Mouse (Mus musculus) mouse trophoblast stem cell (cell line): Measurements from ENCODE around the gene Abca13.
"Not testable (repeated sequence)": the region's sequence is repeated elsewhere in the genome, so short reads cannot be mapped to it uniquely, and the experiment has no call there.

Source experiments
- in situ Hi-C, 2 experiments: fragments of 300-500 bp; cut with MseI, MboI; formaldehyde crosslinking; loops; 2 replicates in 1 of 2; 3 replicates in 1 of 2; pipeline ENCODE4 v1.15.1; 2025

Gene Abca13

DNA sequence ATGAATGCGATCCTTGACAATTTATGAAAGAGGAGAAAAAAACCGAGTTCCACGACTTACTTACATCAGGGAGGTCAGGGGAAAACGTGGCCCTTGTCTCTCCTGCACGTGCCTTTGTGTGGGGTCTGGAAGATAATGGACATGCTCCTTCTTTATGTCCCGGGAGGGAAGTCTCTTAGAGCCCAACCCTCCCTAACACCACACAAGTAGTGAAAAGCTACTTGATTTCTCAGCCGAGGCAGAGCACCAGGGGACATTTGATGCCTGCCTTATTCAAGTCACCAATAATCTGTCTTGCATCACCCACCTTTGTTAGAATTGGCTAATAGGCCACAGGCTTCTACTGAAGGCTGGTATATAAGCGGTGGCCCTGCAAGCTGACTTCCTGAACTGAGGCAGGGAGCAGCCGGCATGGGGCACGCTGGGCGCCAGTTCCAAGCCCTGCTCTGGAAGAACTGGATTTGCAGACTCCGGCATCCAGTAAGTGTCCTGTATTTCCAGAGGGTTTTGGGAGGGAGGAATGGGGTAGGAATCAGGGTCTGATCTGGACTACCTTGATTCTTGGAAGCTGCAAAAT is at the start of gene Abca13:
TSS of gene Abca13 (plus strand) at position 388 of the 577 bp plus-strand sequence.
- in situ Hi-C loops = no loop called here

DNA sequence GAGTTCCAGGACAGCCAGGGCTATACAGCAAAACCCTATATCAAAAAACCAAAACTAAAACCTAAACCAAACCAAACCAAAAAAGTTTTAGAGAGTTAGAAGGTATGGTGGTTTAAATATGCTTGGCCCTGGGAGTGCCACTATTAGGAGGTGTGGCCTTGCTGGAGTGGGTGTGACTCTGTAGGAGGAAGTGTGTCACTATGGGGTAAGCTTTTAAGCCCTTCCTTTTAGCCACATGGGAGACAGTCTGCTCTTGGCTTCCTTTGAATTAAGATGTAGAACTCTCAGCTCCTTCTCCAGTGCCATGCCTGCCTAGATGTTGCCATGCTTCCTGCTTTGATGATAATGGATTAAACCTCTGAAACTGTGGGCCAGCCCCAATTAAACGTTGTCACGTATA is 46.6 kb upstream of the Abca13 start:
- in situ Hi-C loops = no loop called here

GRCm38 (mm10) chr11:9146115-9146514 is 45.6 kb upstream of the Abca13 start:
- in situ Hi-C loops = no loop called here

DNA sequence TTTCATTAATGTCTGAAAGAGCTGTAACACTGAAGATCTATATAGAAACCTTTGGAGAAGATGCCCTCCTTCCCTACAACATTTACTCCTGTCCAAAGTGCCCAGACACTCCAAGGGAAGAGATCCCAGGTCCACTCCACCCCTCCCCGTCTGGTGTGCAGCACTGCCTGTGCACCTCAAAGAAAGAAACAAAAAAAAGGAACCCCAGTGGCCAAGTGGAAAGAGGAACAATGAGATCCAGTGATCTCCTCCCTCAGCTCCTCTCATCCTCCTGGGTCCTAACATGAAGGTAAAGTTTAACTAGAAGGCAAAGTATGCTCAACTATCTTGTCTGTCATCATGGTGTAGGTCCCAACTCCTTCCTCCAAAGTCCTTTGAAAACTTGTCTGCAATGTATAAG is 45.1 kb upstream of the Abca13 start:
- in situ Hi-C loops = no loop called here

- in situ Hi-C loops = no loop called here
Observed at GRCm38 (mm10) chr11:9148206-9148605, 43.5 kb upstream of the Abca13 start.

DNA sequence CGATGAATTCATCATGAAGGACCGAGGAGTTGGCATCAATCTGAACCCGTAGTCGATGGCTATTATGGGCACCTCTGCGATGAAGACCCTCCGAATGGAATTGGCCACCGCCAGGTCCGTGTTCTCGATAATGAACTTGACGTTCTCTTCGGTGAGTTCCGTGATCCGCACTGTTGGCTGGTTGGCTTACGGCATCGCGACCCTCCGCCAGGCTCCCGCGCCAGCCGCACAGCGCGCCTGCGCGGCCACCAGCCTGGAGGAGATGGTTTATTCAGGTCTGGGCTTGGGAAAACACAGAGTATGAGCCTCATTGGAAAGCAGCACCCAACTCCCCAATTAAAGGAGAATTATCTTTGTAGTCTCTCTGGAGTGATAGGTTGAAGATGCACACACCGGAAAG is 41.3 kb upstream of the Abca13 start:
- in situ Hi-C loops = not testable (repeated sequence)

- in situ Hi-C loops = no loop called here
Observed at GRCm38 (mm10) chr11:9159953-9160352, 31.8 kb upstream of the Abca13 start.

- in situ Hi-C loops = no loop called here
Observed at GRCm38 (mm10) chr11:9167331-9167730, 24.4 kb upstream of the Abca13 start.

GRCm38 (mm10) chr11:9181477-9181876 is 10.3 kb upstream of the Abca13 start:
- in situ Hi-C loops = no loop called here

DNA sequence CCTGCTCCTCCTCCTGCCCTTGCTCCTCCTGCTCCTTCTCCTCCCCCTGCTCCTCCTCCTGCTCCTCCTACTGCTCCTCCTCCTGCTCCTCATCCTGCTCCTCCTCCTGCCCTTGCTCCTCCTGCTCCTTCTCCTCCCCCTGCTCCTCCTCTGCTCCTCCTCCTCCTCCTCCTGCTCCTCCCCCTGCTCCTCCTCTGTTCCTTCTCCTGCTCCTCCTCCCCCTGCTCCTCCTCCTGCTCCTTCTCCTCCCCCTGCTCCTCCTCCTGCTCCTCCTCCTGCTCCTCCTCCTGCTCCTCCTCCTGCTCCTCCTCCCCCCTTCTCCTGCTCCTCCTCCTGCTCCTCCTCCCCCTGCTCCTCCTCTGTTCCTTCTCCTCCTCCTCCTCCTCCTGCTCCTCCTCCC is 2.3 kb upstream of the Abca13 start:
- in situ Hi-C loops = not testable (repeated sequence)

- in situ Hi-C loops = no loop called here
Observed at GRCm38 (mm10) chr11:9190772-9191554, 779 bp upstream of the Abca13 start.

GRCm38 (mm10) chr11:9194861-9195260 is 3.1 kb downstream of the Abca13 start:
- in situ Hi-C loops = no loop called here

DNA sequence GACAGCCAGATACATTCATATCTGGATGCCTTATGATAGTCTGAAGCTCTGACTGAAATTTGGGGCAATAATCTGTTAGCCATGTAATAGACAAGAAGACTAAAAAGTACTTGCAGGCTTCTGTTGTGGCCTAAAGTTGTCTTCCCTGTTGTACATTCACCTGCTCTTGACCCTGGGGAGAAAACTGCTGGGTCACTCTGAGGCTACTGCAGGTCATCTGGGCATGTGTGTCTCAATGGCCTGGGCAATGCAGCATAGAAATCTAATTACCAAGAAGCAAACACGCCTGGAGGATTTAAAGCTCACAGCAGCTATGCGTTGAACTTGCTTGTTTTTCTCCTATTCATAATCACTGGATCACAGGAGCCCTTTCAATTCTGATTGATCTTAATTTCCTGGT is 8.1 kb downstream of the Abca13 start:
- in situ Hi-C loops = no loop called here

- in situ Hi-C loops = no loop called here
Observed at GRCm38 (mm10) chr11:9210707-9211106, 19.0 kb downstream of the Abca13 start.

DNA sequence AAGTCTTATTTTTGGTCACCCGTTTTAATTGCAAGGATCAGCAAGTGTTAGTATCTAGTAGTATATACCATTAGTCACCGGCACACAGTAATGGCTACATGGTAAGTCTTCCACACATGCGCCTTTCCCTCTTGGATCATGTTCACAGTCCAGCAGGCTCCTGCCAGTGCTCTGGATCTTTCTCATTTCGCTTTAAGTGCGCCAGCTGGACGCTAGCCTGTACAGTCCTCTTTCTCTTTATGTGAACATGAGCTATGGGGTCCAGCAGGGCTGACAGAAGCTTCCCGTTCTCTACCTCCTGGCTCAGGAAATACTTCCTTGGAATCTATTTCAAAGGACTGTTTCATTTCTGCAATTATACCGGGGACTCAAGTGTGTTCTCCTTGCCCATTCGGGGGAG is 21.8 kb downstream of the Abca13 start:
- in situ Hi-C loops = no loop called here

DNA sequence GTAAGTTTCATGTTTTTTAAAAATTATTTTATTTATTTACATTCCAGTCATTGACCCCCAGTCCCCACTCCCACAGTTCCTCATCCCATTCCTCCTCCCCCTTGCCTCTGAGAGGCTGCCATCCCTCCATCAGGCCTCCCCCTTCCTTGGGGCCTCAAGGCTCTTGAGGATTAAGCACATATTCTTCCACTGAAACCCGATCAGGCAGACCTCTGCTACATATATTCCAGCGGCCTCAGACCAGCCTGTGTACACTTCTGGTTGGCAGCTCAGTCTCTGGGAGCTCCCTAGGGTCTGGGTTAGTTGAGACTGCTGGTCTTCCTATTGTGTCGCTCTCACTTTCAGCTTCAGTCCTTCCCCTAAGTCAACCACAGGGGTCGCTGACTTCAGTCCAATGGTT is 24.5 kb downstream of the Abca13 start:
- in situ Hi-C loops = no loop called here

DNA sequence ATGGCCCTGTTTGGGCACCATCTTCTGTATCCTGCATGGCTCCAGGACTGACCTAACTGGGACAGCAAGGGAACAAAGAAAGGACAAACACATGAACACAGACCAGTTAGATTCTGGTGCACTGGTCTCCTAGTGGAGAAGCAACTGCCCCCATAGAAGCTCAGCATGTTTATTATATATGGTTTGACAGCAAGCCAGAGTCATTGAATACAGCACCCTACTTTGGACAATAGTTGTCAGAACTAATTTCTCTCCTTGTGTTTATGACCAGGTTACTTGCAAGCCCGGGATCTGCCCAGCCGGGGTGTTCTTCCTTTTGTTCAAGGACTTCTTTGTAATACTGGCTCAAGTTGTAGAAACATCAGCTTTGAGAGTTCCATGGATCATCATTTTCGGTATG is 28.8 kb downstream of the Abca13 start:
- in situ Hi-C loops = no loop called here

DNA sequence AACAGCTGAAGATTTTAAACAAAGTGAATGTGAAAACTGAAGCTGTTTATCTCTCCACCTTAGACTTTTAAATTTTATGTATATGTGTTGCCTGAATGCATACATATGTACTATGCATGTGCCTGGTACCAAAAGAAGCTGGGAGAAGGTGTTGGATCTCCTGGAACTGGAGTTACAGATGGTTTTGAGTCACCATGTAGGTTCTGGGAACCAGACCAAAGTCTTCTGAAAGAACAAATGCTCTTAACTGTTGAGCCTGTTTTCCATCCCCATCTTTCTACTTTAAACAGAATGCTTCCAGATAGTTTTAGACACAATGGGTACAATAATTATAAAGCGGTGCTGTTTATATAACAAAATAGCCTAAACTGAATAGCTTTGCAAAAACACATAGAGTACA is 29.9 kb downstream of the Abca13 start:
- in situ Hi-C loops = no loop called here

DNA sequence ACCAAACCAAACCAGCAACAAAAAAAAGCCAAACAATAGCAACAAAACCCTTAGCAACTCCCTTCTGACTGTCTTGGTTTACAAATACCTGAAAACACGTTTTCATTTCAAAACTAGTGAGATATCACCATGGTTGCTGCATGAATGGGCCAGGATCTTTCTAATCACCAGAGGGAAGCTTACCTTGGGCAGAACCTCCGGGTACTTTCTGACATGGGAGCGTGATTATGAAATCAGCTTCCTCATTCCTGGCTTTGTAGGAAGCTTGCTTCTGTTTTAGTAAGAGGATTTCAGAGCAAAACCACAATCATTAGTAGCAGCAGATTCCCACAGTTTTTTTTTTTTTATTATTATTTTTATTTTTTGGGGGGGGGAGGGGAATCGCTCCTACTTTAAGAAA is 34.7 kb downstream of the Abca13 start:
- in situ Hi-C loops = no loop called here

DNA sequence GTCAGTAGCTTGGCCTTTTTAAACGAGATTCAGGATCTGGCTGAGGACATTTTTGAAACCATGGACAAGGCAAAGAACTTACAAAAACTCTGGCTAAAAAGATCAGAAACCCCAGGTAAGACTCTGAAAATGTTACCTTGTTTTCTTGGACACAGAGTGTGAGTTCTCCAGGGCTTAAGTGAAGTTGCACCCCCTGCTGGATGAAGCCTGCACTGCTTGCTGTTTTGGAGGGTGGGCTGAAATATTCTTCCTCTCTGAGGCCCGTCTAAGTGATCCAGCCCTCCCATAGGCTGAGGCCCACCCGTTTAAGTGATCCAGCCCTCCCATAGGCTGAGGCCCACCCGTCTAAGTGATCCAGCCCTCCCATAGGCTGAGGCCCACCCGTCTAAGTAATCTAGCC is 57.9 kb downstream of the Abca13 start:
- in situ Hi-C loops = not testable (repeated sequence)

DNA sequence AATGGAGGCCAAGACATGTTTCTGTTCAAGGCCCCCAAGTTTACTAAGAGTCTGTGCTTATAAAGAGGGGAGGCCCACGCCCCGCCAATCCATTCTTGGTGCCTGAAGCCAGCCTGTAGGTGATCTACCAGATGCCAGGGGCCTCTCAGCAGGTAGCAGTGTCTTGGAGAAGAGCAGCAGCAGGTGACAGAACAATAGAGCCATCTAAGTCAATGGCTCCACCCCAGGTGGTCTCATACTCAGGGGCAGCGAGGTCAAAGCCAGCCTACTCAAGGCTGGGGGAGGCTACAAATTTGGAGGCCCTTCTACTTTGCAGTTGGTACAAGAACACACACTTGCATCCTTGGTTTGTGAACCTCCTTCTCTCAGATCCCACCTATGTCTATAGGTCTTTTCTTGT is 71.3 kb downstream of the Abca13 start:
- in situ Hi-C loops = not testable (repeated sequence)

DNA sequence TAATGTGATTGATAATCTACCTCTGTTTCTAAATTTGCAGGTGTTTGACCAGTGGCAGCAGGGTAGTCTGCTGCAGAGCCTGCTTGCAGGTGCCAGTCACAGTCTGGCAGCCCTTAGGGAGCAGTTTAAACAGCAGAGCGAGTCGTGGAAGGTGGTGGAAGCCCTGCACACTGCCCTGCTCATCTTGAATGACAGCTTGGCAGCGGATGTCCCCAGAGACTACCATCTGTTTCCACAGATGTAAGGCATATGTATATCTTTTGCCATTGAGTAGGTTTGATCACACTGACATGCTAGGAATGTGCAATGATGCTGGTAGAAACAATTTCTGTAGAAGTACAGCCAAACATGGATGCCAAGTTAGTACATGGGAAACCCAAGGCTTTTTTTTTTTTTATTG is 77.3 kb downstream of the Abca13 start:
- in situ Hi-C loops = no loop called here

- in situ Hi-C loops = no loop called here
Observed at GRCm38 (mm10) chr11:9285204-9285603, 93.5 kb downstream of the Abca13 start.

DNA sequence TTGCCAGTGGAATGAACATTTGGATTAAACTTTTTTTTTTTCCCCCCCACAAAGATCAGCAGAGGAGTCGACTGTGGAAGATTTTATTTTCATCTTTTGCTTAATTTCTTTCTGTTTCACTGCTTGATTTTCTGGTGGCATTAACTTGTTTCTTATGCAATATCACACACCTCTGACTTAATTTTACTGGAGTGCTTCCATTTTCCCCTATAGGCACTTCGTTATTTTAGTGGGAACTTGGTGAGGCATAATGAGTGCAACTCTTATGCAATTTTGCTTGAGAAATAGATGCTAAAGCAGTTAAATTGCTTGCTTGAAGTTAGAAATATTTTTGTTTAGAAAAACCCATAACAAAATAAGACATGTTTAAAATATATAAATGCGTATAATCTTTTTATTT is 94.0 kb downstream of the Abca13 start:
- in situ Hi-C loops = no loop called here
